Mouse (Mus musculus) lung, embryonic 14.5 days (tissue): ENCODE measurements around the gene Rnd1. TPM values are rescaled to one million over a fixed set of nuclear protein-coding genes. Genes with fewer than 3 reads are reported as not detected.

ENCODE experiments used
- ATAC-seq: fragments of 200-750 bp; cut with Nextera tagmentation; 2 replicates; pipeline ENCODE4 v1.8.0; 2017; ENCODE audit warnings: mild to moderate bottlenecking, moderate TSS enrichment, moderate library complexity; ENCODE audit not compliant: insufficient read depth
- DNase-seq: peaks from one replicate; pipeline ENCODE4 v3.0.0-alpha.2; 2015
- H3K27ac ChIP-seq: fragments of 300-500 bp; sonication (generic); 2 replicates; pipeline ENCODE4 v1.5.1; 2014; ENCODE audit warnings: low read depth, mild to moderate bottlenecking, moderate library complexity
- H3K27me3 ChIP-seq: fragments of 300-500 bp; sonication (generic); 2 replicates; pipeline ENCODE4 v1.6.1; 2014; ENCODE audit warnings: low read length, control low read depth; ENCODE audit not compliant: insufficient read depth
- H3K36me3 ChIP-seq: fragments of 300-500 bp; sonication (generic); 2 replicates; pipeline ENCODE4 v1.6.1; 2014; ENCODE audit warnings: control low read depth; ENCODE audit not compliant: insufficient read depth
- H3K4me1 ChIP-seq: fragments of 300-500 bp; sonication (generic); 2 replicates; pipeline ENCODE4 v1.6.1; 2014; ENCODE audit warnings: antibody characterized with exemption, control low read depth; ENCODE audit not compliant: insufficient read depth
- H3K4me2 ChIP-seq: fragments of 300-500 bp; sonication (generic); 2 replicates; pipeline ENCODE4 v1.6.1; 2014; ENCODE audit warnings: mild to moderate bottlenecking
- H3K4me3 ChIP-seq: fragments of 300-500 bp; sonication (generic); 2 replicates; pipeline ENCODE4 v1.5.1; 2014; ENCODE audit warnings: low read depth, low read length
- H3K9ac ChIP-seq: fragments of 300-500 bp; sonication (generic); 2 replicates; pipeline ENCODE4 v1.6.1; 2014
- H3K9me3 ChIP-seq: fragments of 300-500 bp; sonication (generic); 2 replicates; pipeline ENCODE4 v1.6.1; 2016; ENCODE audit warnings: low read depth, low read length, control low read depth
- CTCF ChIP-seq: IDR thresholded peaks from 2 replicates; pipeline ENCODE4 v1.5.1; 2016; ENCODE audit warnings: antibody characterized with exemption, low read depth
- WGBS: fragments of 180-500 bp; shearing (Covaris S2); extraction: QIAGEN DNeasy Blood & Tissue Kit; methylation state at CpG from one replicate; pipeline ENCODE4 v1.1.7; 2014; 5-methylcytosine and 5-hydroxymethylcytosine counted together
- polyA plus RNA-seq: library from polyadenylated mRNA; unstranded; fragments of >200 nt; fragmentation: Nextera tagmentation; extraction: Ambion mirVana; gene quantifications from 2 replicates; pipeline ENCODE4 v1.2.1, GENCODE M21; 2014

Rnd1 gene
- polyA plus RNA-seq, 1 experiment from 2014 or later: 0.67 TPM

DNA sequence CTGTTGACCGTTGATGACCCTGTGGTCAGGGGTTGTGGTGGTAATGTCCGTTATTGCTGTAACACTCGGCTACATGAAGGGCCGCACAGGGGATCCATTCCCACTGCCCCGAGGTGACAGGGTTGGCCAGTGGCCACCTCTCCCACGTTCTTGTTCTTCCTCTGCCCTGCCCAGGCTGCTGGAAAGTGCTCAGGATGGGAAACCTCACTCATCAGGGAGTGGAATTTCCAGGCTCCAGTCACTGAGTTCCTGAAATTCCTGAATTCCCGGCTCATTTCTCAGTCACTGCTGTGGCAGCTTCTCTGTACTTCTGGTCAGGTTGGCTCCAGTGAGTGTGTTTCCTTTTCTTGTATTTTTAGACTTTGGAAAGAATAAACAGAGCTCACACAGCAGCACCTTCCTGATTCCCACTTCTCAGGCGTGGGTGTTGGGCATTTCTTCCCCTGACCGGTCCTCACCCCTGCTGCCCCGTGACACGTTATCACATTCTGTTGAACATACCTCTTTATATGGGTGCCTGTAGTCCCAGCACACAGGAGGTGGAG, 15.0 kb upstream of the Rnd1 start:
- Histone ChIP-seq H3K36me3 (no peaks in the 10 kb centered on the region), H3K9ac (no peak overlapping the region), H3K9me3 (no peaks in the 10 kb centered on the region), H3K4me1 (peaks cover 6% of the 10 kb centered on the region; the same call in 1 of the 2 replicates), H3K4me2 (0 out of 2 replicates have a peak overlapping the region, but pooled peaks have one; percentile 10), H3K27me3 (no peaks in the 10 kb centered on the region), H3K4me3 (no peak overlapping the region), H3K27ac (peak overlapping the region; percentile 10; the same call in 1 of the 2 replicates)
- 17% methylated on average over 11 of the region's 11 CpGs for WGBS
- peak; percentile 75 for ATAC-seq
- no peak for TF ChIP-seq CTCF
- DNase-seq: peak; percentile 75

DNA sequence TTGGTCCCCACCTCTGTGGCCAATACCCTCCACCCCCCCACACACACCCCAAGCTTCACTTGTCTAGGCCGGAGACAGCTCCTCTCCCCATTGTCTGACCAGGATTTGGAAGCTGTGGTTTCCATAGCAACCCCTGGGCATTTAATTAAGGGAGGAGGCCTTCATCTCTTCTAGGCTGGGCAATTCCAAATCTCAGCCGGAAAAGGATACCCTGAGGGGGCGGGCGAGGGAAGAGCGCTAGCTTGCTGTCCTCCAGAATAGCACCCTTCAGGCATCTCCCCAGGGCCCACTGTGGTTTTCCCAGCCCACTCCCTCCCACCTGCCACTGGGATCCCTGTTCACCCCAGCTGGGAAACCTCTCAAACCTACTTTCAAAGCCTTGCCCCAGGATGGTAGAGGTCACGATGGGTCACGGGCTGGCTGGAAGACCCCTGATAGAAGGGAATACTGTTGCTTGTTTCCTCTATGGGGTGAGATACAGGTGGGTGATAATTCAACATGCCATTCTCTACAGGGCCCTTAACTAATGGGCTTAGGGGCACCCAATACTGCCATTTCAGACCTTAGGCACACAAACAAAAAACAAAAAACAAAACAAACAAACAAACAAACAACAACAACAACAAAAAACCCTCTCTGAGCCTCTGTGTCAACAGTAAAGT, 14.4 kb upstream of the Rnd1 start:
- Histone ChIP-seq H3K9ac (no peak overlapping the region), H3K36me3 (no peaks in the 10 kb centered on the region), H3K27ac (no peak overlapping the region), H3K27me3 (no peaks in the 10 kb centered on the region), H3K4me2 (no peak overlapping the region), H3K4me1 (peaks cover 6% of the 10 kb centered on the region; the same call in 1 of the 2 replicates), H3K9me3 (no peaks in the 10 kb centered on the region), H3K4me3 (no peak overlapping the region)
- TF ChIP-seq CTCF: no peak
- no peak for DNase-seq
- 44% methylated on average over 7 of the region's 7 CpGs for WGBS
- ATAC-seq: no peak

DNA sequence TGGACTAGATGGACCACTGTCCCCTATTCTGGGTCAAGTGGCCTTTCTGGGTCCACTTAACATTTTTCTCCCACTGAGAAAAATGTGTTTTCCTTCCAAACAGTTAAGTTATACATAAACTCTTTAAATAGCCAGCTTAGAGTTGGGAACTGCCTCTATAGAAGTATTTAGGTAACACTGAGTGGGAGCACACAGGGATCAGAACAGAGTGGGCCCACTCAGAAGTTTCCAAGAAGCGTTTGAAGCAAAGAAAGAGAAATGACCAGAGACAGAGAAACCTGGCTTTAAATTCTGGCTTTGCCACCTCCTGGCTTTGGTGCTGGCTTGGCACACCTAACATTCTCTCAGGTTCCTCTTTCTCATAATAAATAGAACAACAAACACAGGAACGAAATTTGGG, 12.4 kb upstream of the Rnd1 start:
- Histone ChIP-seq H3K27ac (no peak overlapping the region), H3K4me2 (no peak overlapping the region), H3K9me3 (no peaks in the 10 kb centered on the region), H3K4me1 (peaks cover 6% of the 10 kb centered on the region; the same call in 1 of the 2 replicates), H3K4me3 (no peak overlapping the region), H3K27me3 (no peaks in the 10 kb centered on the region), H3K36me3 (no peaks in the 10 kb centered on the region), H3K9ac (no peak overlapping the region)
- no peak for TF ChIP-seq CTCF
- no peak for ATAC-seq
- 74% methylated on average over 2 of the region's 2 CpGs for WGBS
- DNase-seq: no peak

DNA sequence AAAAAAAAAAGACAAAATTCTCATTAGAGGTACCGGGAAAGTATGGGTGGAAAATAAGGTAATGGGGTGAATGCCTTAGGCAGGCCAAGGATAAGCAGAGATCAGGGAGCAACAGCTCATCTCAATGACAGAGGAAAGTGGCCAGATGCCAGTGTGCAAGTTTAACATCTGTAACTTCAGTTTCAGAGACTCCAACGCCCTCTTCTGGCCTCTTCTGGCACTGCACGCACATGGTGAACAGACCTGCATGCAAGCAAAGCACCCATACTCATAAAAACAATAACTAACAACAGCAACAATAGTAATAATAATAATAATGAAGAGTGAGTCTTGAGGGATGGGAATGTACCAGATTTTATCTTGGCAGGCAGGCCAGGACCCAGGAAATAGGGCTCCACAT, 8.7 kb upstream of the Rnd1 start:
- Histone ChIP-seq H3K36me3 (no peaks in the 10 kb centered on the region), H3K4me1 (no peaks in the 10 kb centered on the region), H3K9me3 (no peaks in the 10 kb centered on the region), H3K27ac (no peak overlapping the region), H3K4me3 (no peak overlapping the region), H3K4me2 (no peak overlapping the region), H3K27me3 (no peaks in the 10 kb centered on the region), H3K9ac (no peak overlapping the region)
- DNase-seq (no peak), ATAC-seq (no peak)
- WGBS: 63% methylated on average over 3 of the region's 3 CpGs
- peak; percentile 13; the same call in 1 of the 2 replicates for TF ChIP-seq CTCF

DNA sequence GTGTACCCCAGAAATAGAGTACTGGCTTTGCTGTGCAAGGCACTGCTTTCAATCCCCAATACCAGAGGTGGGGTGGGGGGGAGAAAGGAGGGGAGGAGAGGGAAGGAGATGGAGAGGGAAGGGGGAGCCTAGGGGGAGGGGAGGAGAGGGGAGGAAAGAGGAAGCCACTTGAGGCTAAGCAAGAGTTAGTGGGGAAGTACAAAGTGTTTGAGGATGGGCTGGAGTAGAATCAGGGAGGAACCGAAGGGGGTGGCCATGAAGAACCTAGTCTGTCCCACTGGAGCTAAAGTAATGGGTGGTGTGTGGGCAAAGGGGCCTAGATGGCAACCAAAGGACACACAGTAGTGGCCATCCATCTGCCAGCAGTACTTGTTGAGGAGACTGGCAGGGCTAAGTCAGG, 6.5 kb upstream of the Rnd1 start:
- WGBS: 61% methylated on average over 1 of the region's 1 CpGs
- H3K9me3 ChIP-seq: no peaks in the 10 kb centered on the region
- H3K27me3 ChIP-seq: peaks cover 3% of the 10 kb centered on the region; the same call in 1 of the 2 replicates
- no peak overlapping the region for H3K4me3 ChIP-seq
- no peaks in the 10 kb centered on the region for H3K36me3 ChIP-seq
- DNase-seq (no peak), ATAC-seq (no peak)
- H3K9ac ChIP-seq: no peak overlapping the region
- no peak overlapping the region for H3K27ac ChIP-seq
- H3K4me2 ChIP-seq: no peak overlapping the region
- no peak for TF ChIP-seq CTCF
- no peaks in the 10 kb centered on the region for H3K4me1 ChIP-seq

DNA sequence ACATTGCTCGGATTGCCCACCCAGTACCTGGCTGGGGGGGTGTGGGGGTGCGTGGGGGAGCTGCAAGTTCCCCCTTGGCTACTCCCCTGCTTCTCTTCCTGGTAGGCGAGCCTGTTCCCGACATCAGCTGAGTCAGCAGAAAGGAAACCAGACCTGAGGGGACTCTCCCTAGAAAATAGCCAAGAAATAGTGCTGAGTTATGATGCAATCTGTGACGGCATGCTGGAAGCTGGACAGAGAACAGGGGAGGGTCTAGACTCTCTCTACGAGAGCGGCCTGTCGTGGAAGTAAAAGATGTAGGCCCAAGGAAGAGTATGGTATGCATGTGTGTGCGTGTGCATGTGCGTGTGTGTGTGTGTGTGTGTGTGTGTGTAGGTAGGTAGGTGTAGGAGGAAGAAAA, 5.9 kb upstream of the Rnd1 start:
- no peak for TF ChIP-seq CTCF
- ATAC-seq: no peak
- Histone ChIP-seq H3K9me3 (no peaks in the 10 kb centered on the region), H3K36me3 (no peaks in the 10 kb centered on the region), H3K27me3 (peaks cover 8% of the 10 kb centered on the region; the same call in 1 of the 2 replicates), H3K4me3 (no peak overlapping the region), H3K27ac (no peak overlapping the region), H3K4me2 (no peak overlapping the region), H3K9ac (no peak overlapping the region), H3K4me1 (no peaks in the 10 kb centered on the region)
- 53% methylated on average over 10 of the region's 10 CpGs for WGBS
- DNase-seq: peak; percentile 50

DNA sequence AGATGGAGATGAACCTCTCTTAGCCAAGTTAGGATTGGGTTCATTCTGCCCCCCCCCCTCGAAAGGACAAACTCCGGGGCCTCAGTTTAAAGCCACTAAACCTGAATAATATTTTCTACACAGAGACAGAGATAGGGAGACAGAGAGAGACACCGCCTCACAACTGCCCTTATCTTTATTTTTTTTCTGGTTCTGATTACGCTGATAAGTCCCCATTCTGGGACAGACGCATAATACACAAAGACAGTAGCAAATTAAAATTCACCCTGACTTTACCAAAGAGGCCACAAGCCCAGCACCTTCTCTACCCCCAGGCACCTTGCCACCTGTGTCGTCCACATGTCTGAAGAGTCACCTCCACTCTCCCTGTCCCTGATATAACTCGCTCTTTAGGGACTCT, 4.4 kb upstream of the Rnd1 start:
- no peak overlapping the region for H3K27ac ChIP-seq
- peaks cover 20% of the 10 kb centered on the region for H3K27me3 ChIP-seq
- no peak overlapping the region for H3K4me3 ChIP-seq
- DNase-seq (no peak), ATAC-seq (no peak)
- WGBS: 70% methylated on average over 7 of the region's 7 CpGs
- no peaks in the 10 kb centered on the region for H3K4me1 ChIP-seq
- H3K9ac ChIP-seq: no peak overlapping the region
- no peaks in the 10 kb centered on the region for H3K9me3 ChIP-seq
- no peak overlapping the region for H3K4me2 ChIP-seq
- TF ChIP-seq CTCF: no peak
- no peaks in the 10 kb centered on the region for H3K36me3 ChIP-seq
